19 mouse cellular contexts compared by ENCODE assay signal in the genomic region with DNA sequence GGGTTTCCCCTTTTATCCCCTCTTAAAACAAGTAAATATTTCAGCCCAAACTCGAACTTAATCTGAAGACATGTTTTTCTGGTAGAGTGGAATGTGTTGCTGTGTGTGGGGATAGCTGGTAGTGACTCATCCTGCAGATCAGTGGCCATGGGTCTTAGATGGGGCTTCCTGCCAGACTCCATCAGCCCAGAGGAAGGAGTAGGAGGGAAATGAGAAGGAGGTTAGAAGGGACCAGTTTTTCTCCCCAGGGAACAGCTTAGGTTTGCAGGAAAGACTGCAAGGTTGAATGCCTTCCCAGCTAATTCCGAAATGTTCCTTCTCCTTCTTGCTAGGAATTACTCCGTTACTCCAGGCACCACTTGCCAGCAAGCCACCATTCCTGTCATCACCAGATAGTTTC.
A peak's percentile ranks its signal among the peaks of the same experiment; 100 is the strongest.
DNase-seq lines count a peak whose midpoint lies in the region; ATAC-seq and TF ChIP-seq lines count a peak whose summit lies in the region.
"Had no signal": no experiment of that assay in that cellular context is flagged by ENCODE, and none has a peak within 500 bp of the region (broad histone marks: within the 10 kb centered on the region; RNA-seq: fewer than 3 reads in every experiment).

No protein-coding gene starts in this region.

- no peaks in the 10 kb centered on the region for H3K9me3 ChIP-seq in limb, embryonic 10.5 days (replicated peaks)
- H3K9me3 ChIP-seq: forebrain, embryonic 13.5 days; G1E; heart, embryonic 15.5 days had no signal

- no peak for TF ChIP-seq POLR2A in kidney, adult 2 months (IDR thresholded peaks at IDR 0.05; ENCODE audit: low read depth, low read length)

- no peaks in the 10 kb centered on the region for H3K27me3 ChIP-seq in kidney, adult 2 months (replicated peaks; ENCODE audit: control insufficient read depth, insufficient read depth, low read length)
- no peaks in the 10 kb centered on the region for H3K27me3 ChIP-seq in limb, embryonic 10.5 days (ENCODE audit: low read depth, poor library complexity, severe bottlenecking)
- H3K27me3 ChIP-seq: heart, embryonic 15.5 days had no signal

- no peak overlapping the region for H3K27ac ChIP-seq in kidney, adult 2 months (ENCODE audit: insufficient read depth, low read depth, low read length)
- no peak overlapping the region for H3K27ac ChIP-seq in limb, embryonic 10.5 days
- H3K27ac ChIP-seq: forebrain, embryonic 13.5 days; heart, embryonic 15.5 days had no signal

- no peak for ATAC-seq in megakaryocyte progenitor cell, adult 5-6 weeks (replicated peaks; ENCODE audit: poor library complexity)
- ATAC-seq: forebrain, embryonic 13.5 days; liver, postnatal 0 days had no signal

- no peak for TF ChIP-seq CTCF in kidney, adult 2 months (conservative IDR thresholded peaks at IDR 0.05; ENCODE audit: insufficient read depth, insufficient read length, low read depth, low read length)

- WGBS in kidney, adult 2 months = 45% methylated on average over 3 of the region's 3 CpGs
- 84% methylated on average over 3 of the region's 3 CpGs for WGBS in limb, embryonic 10.5 days

- peaks cover 2% of the 10 kb centered on the region for H3K4me1 ChIP-seq in kidney, adult 2 months (ENCODE audit: control insufficient read depth, insufficient read depth, low read length)
- H3K4me1 ChIP-seq in limb, embryonic 10.5 days = peaks cover 8% of the 10 kb centered on the region
- H3K4me1 ChIP-seq: heart, embryonic 15.5 days had no signal

- DNase-seq in adrenal gland, adult 2 months = peak; percentile 41
- DNase-seq in adrenal gland, postnatal 10 days = no peak
- peak; percentile 10 for DNase-seq in kidney, adult 2 months
- DNase-seq in kidney, adult 9 months = no peak
- peak; percentile 65 for DNase-seq in Muller cell, postnatal 12 days (ENCODE audit: inconsistent ontology term)
- peak; percentile 12 for DNase-seq in limb, embryonic 10.5 days (ENCODE audit: low spot score)
- no peak for DNase-seq in lung, postnatal 36 days
- DNase-seq: adrenal gland, adult 8-10 months; cerebellum, adult 11 months; cerebellum, postnatal 25 days; kidney, adult 11 months; kidney, postnatal 10 days; layer of hippocampus, postnatal 36 days; liver, postnatal 0 days; thymus, postnatal 36 days had no signal

- H3K36me3 ChIP-seq in kidney, adult 2 months (ENCODE audit: control insufficient read depth, insufficient read depth, low read length) = no peaks in the 10 kb centered on the region
- no peaks in the 10 kb centered on the region for H3K36me3 ChIP-seq in limb, embryonic 10.5 days
- H3K36me3 ChIP-seq: G1E; heart, embryonic 15.5 days had no signal

- no peak overlapping the region for H3K4me3 ChIP-seq in kidney, adult 2 months (ENCODE audit: insufficient read depth, low read depth, low read length)
- no peak overlapping the region for H3K4me3 ChIP-seq in limb, embryonic 10.5 days
- H3K4me3 ChIP-seq: forebrain, embryonic 13.5 days; heart, embryonic 15.5 days had no signal

Comparison
In these comparisons a context has a peak if more than half of its experiments do, and no peak if none do; other contexts are left out.
1. DNase-seq: peak in adrenal gland, adult 2 months (single experiment), kidney, adult 2 months (single experiment), Muller cell, postnatal 12 days (single experiment) and limb, embryonic 10.5 days (single experiment); none in adrenal gland, postnatal 10 days (single experiment), kidney, adult 9 months (single experiment) and lung, postnatal 36 days (single experiment).